Mouse (Mus musculus): ENCODE results near the gene Olfr750.
"Not testable (repeated sequence)": the region's sequence is repeated elsewhere in the genome, so short reads cannot be mapped to it uniquely, and the experiment has no call there.

Gene Olfr750

DNA sequence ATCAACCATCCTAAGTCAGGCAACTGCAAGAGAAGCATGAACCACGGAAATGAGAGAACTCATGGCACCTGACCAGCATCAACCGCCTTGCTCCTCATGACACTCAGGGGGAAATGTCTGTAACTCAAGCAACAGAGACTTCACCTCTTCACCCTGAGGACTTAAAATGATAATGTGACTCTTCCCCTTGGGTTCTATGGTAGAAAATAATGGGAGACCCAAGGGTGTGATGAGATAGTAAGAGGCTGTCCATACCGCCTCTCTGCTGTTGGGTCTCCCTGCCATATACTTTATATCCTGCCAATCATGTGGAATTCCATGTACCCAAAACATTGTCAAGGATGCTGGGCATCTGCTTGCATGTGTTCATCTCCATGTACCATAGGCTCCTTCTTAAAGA lies at the start of gene Olfr750:
Olfr750 (minus strand) TSS at position 101 of the 400 bp plus-strand sequence.
- DNase-seq (ENCODE audit: low spot score), result no peak

DNA sequence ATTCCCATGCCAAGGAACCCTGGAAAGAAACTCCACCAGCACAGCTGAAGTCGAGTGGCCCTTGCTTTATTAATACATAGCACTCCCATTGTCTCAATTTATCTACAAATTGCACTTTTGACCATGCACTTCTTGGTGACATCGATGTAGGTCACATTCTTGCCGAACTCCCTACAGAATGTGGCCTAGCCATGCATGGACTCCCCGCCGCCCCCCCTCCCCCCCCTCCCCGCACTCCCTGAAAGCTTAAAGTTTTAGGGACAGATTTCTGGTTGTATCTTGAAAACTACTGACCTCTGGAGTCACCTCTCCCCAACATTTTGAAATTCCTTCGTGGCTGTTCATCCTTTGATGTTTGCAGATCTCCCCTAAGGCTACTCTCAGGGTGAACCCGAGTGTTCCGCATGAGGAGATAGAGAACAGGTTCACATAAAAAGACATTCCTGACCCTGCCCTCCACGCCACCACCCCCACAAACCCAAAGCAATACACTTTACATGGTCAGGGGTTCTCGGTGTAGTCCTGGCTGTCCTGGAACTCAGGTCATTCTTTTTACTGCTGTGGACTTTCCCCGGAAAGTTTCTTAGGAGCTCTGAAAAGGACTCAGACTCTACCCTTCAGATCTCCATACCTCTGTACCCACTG lies 39.8 kb upstream of the Olfr750 start, which contains the start of gene Eddm3b:
Eddm3b (plus strand) TSS at position 511 of the 645 bp plus-strand sequence.
- DNase-seq (ENCODE audit: low spot score), result no peak

GRCm38 (mm10) chr14:51113476-51113875 lies 39.2 kb upstream of the Olfr750 start:
- no peak for DNase-seq (ENCODE audit: low spot score)

DNA sequence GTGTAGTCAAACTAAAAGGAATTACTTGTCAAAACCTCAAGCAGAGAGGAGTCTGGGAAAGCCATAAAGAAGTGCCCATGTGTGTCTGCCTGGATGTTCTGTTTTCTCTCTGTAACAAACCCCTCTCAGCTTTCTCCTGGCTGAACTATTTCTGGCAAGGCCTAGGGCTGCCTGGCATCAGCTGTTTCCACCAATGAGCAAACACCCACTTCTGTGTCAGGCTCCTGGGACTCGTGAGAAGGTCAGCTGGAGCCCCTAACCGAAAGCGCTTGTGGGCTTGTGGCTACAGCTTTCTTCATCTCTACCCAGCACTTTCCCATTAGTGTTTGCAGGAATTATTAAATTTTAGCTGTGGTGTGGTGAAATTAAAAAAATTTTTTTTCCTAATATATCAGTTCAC lies 37.7 kb upstream of the Olfr750 start:
- DNase-seq (ENCODE audit: low spot score), result no peak

DNA sequence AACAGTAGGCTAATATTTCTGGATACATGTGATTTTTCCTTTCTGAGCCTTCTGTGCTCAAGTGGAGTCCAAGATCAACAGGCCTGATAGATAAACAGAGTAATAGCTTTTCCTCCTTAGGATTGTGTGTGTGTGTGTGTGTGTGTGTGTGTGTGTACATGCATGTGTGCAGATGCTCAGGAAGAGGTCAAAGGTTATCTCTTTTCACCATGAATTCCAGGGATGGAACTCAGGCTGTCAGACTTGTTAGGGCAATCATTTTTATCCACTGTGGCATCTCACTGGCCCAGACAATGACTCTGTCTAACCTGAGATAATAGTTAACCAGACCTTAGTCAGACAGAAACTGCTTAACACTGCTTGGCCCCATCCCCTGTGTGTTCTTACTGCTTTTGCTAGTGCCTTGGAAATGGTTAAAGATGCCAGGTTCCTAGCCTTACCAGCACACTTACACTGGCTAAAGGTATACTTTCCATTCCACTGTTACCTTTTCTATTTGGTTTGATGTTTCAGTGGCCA lies 32.3 kb upstream of the Olfr750 start:
- no peak for DNase-seq (ENCODE audit: low spot score)

DNA sequence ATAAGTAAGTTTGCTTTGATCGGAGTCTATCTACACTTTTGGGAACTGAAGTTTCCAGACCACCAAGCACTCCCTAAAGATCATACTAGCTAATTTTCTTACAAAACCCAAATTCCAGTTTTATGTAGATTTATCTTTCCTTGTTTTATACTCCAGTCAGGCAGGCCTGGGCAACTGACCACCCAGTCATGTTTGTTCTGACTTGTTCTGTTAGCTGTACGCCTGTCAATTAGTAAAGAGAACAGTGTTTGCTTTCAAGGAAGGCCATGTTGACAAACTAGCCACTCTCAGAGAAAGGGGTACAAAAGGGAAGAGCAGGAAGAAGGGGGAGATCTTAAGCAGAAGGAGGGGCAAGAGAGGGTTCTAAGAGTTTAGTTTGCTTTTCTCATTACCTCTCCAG lies 30.1 kb upstream of the Olfr750 start:
- DNase-seq (ENCODE audit: low spot score), result no peak

DNA sequence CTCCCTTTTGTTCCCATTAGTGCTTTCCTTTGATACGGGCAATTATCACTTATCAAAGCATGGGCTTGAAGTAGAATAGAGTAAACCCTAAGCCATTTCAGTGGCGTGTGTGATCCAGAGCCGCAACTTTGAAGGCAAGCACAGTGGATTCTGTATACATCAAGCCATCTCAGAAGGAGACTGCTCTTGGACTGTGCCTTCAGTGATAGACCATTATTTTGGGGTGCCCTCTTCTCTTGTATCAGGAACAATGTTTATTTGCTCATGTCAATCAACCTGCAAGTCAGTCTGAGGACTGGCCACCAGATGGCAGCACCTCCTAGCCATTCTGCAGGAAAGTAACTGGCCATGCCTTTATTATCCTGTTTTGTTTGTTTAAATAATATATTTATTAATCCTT lies 29.0 kb upstream of the Olfr750 start:
- DNase-seq (ENCODE audit: low spot score), result peak; percentile 81

DNA sequence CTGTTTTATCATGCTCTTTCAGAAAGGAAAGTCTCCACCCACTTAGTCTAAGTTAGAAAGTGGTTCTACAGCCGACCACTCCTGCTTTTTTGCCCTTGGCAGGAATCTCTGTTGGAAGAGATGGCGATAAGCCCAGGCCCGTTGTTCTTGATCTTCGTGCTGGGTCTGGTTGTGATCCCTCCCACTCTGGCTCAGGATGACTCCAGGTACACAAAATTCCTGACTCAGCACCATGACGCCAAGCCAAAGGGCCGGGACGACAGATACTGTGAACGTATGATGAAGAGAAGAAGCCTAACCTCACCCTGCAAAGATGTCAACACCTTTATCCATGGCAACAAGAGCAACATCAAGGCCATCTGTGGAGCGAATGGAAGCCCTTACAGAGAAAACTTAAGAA lies 27.0 kb upstream of the Olfr750 start:
- no peak for DNase-seq (ENCODE audit: low spot score)

- DNase-seq (ENCODE audit: low spot score), result no peak
Observed at GRCm38 (mm10) chr14:51098921-51099320, 24.7 kb upstream of the Olfr750 start.

DNA sequence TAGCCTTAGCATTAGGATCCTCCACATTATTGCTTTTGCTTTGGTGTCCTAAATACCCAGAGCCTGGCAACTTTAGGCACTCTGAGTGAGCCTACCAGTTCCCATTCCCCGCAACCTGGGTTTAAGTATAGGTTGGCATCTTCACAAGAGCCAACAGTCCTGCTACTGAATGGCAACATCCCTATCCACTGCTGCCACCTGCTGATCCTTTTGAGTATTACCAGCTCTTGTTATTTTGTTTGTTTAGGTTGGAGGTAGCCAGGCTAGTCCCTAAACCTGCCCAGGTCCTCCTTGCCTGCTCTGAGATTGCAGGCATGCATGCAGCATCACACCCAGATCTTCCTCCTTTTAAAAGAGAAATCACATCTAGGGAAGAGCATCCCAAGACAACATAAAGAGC lies 24.1 kb upstream of the Olfr750 start:
- DNase-seq (ENCODE audit: low spot score), result not testable (repeated sequence)

GRCm38 (mm10) chr14:51095736-51096524 lies 21.7 kb upstream of the Olfr750 start:
- DNase-seq (ENCODE audit: low spot score), result no peak

- no peak for DNase-seq (ENCODE audit: low spot score)
Observed at GRCm38 (mm10) chr14:51094921-51095320, 20.7 kb upstream of the Olfr750 start.

DNA sequence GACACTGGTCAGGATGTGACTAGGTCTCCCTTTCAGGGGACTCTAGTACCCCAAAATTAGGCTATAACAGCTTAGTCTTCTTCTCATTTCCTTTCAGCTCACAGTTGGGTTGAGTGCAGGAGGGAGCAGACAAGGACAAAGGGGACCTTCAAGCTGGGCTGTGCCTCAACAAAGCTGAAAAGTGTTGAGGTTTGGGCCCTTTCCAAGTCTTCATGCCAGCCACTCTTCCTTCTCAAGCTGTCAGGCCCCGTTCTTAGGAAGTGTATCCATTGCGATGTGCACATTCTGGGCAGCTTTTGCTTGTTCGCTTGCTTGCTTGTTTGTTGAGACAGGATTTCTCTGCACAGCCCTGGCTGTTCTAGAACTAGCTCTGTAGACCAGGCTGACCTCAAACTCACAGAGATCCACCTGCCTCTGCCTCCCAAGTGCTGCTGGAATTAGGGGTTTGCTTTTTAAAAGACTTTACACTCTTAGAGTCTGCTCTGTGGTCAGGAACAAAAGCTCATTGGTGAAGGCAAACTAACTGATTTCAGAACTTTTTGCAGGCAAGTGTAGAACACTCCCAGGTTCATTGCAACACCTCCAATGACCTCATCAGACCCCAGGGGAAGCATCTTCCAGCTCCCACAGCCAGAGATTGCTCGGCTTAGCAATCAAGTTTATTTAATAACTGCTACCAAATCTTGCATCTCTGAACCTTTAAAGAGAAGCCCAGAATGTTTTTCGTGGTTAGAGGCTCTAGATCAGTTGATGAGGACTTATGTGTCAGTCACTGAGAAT lies 20.1 kb upstream of the Olfr750 start:
- no peak for DNase-seq (ENCODE audit: low spot score)

DNA sequence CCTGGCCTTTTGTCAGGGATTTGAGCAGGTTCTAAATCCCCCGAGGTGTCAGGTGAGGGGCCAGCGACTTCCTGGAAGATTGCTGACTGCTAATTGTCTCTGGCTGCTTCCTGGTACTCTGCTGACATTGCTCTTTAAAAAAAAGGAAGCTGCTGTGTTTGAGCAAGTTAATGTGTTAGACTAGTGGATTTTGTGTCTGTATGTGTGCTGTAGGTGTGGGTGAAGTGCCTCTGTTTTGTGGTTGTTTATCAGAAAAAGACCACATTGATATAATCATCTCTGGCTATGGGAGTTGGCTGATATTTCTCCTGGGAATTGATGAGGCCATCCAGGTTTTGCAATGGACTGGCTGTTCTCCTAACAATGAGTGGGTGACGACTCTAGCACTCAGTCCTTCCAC lies 19.3 kb upstream of the Olfr750 start:
- DNase-seq (ENCODE audit: low spot score), result no peak

DNA sequence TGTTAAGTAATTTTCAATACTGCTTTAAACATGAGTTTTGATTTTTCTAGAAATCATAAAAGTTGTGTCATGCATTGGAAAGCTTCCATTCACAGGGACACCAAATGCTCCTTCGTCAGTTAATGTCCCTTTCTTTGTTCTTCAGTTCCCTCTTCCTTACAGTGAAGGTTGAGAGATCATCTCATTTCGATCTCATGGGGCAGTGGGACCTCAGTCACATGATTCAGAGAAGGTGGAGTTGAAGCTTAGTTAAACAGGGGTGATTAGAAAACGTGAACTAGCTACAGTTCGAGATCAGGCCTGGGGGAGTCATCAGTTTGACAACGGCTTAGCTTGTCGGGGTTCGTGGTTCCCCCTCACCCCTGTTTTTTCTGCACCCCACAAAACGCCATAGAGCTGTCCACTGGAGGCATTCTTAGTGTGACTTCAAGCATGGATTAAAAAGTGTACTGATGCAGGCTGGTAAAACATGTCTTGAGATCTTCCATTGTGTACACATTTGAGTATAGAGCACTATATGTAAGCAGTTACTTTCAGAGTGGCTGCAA lies 17.9 kb upstream of the Olfr750 start:
- DNase-seq (ENCODE audit: low spot score), result no peak

DNA sequence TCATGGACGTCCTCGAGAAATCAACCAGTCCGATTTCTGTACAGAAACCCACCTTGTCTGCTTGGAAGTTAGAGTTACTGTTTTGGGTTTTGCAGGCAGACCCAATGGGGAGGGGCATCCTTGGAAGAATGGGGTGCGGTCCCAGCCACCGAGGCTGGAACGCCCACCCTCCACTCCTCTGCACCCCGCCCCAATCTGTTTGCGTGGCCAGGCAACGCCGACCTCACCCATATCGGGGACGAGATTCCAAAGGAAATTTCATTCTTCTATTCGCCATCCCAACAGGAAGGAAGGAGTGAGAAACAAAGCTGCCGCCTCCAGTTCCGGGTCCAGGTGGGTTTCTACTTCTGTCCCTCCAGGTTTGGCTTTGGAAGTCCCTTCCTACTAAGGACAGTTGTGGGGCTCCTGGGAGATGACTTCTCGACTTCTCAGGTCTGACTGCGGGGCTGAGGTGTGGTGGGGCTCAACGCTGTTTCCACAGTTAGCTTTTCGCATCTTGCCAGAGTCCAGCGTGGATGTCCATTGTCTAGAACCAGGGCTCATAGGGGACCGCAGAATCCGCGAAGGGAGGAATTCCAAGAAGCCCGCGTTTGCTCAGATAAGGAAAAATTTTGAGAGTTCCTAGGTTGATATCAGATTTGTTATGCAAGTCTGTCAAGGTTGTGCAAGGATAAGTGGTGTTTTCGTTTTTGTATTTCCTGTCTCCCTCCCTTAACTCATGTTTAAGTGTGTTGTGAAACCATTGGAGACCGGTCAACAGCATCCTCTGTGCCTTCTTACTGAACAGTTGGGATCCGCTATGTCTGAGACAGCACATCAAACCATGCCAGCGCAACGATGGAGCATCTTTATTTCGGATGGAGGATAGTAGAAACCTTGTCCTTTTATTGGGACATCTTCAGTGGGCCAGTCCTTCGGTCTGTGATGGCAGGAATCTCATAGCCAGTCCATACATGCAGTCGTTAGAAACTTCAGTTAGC lies 17.0 kb upstream of the Olfr750 start, which contains the start of the genes Rnase4 and Ang:
Rnase4 (plus strand) TSS at position 157 of the 980 bp plus-strand sequence.
Ang (plus strand) TSS at position 230 of the 980 bp plus-strand sequence.
- DNase-seq (ENCODE audit: low spot score), result no peak

- DNase-seq (ENCODE audit: low spot score), result peak; percentile 85
Observed at GRCm38 (mm10) chr14:51090077-51090781, 16.0 kb upstream of the Olfr750 start.

DNA sequence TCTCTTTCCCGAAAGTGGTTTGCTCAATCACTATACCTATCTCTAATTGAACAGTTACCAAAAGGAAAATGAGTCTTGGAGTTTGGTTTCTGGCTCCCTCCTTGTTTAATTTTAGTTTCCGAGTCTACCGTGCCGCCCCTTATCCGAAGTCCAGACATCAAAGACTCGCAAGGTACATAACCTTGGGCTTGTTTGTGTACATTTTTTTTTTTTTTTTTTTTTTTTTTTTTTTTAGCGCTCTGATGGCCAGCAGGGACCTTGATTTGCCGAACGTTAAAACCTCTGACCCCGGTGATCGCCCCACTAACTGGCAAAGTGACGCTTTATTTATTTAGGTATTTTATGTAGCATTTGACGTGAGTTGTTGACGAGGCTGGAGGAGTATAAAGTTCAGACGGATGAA lies 15.4 kb upstream of the Olfr750 start:
- DNase-seq (ENCODE audit: low spot score), result no peak

GRCm38 (mm10) chr14:51088970-51089673 lies 14.9 kb upstream of the Olfr750 start:
- DNase-seq (ENCODE audit: low spot score), result peak; percentile 100

All from c-Kit-positive CD71-positive TER-119-positive erythroid progenitor cells, embryonic 14.5 days (primary cell).